ENCODE assay signal across 8 mouse cellular contexts in genomic region chr5:81023923-81024715, GRCm38 (mm10). TPM values are rescaled to one million over a fixed set of nuclear protein-coding genes. Genes with fewer than 3 reads are reported as not detected.
DNase-seq lines count a peak whose midpoint lies in the region; ATAC-seq and TF ChIP-seq lines count a peak whose summit lies in the region.

No protein-coding gene starts in this region.

- no peak for TF ChIP-seq CTCF in liver, postnatal 0 days (IDR thresholded peaks at IDR 0.05; ENCODE audit: low read depth)

- no peak overlapping the region for H3K9ac ChIP-seq in liver, embryonic 11.5 days (ENCODE audit: low read depth, low read length)
- H3K9ac ChIP-seq in liver, postnatal 0 days (replicated peaks): no peak overlapping the region
- H3K9ac ChIP-seq in heart, embryonic 11.5 days (ENCODE audit: low read depth, low read length): 0 out of 2 replicates have a peak overlapping the region, but pooled peaks have one; percentile 3
- H3K9ac ChIP-seq in limb, embryonic 14.5 days (ENCODE audit: low read depth, low read length, severe bottlenecking): no peak overlapping the region
- peak overlapping the region; percentile 8; the same call in 1 of the 2 replicates for H3K9ac ChIP-seq in neural tube, embryonic 14.5 days (replicated peaks; ENCODE audit: low read depth, low read length)

- DNase-seq in liver, embryonic 11.5 days (ENCODE audit: low spot score): no peak
- no peak for DNase-seq in liver, postnatal 0 days
- DNase-seq in limb, embryonic 14.5 days (ENCODE audit: low spot score): peak; percentile 47
- DNase-seq in ovary, postnatal 36 days (ENCODE audit: low spot score): no peak
- DNase-seq in thymus, postnatal 25 days: no peak
- DNase-seq in kidney, postnatal 25 days: no peak

- H3K4me1 ChIP-seq in liver, embryonic 11.5 days (replicated peaks; ENCODE audit: control insufficient read depth, insufficient read depth, low read length): no peaks in the 10 kb centered on the region
- H3K4me1 ChIP-seq in liver, postnatal 0 days (ENCODE audit: insufficient read depth): no peaks in the 10 kb centered on the region; the same call in none of the 2 replicates
- peaks cover 12% of the 10 kb centered on the region for H3K4me1 ChIP-seq in heart, embryonic 11.5 days (ENCODE audit: control insufficient read depth, insufficient read depth, low read length)
- H3K4me1 ChIP-seq in limb, embryonic 14.5 days (ENCODE audit: control insufficient read depth, insufficient read depth, low read length): peaks cover 13% of the 10 kb centered on the region; the same call in 1 of the 2 replicates
- peaks cover 13% of the 10 kb centered on the region for H3K4me1 ChIP-seq in neural tube, embryonic 14.5 days (ENCODE audit: control insufficient read depth, insufficient read depth, low read length)

- peak overlapping the region; percentile 18; the same call in 1 of the 2 replicates for H3K4me2 ChIP-seq in liver, embryonic 11.5 days
- H3K4me2 ChIP-seq in liver, postnatal 0 days (ENCODE audit: low read depth, low read length): no peak overlapping the region
- H3K4me2 ChIP-seq in heart, embryonic 11.5 days: peak overlapping the region; percentile 52
- H3K4me2 ChIP-seq in limb, embryonic 14.5 days (replicated peaks; ENCODE audit: low read depth, low read length, severe bottlenecking): peak overlapping the region; percentile 32
- peak overlapping the region; percentile 80 for H3K4me2 ChIP-seq in neural tube, embryonic 14.5 days (ENCODE audit: low read depth, low read length)

- no peak for TF ChIP-seq POLR2A in limb, embryonic 14.5 days (IDR thresholded peaks at IDR 0.05; ENCODE audit: borderline replicate concordance, extremely low read depth, insufficient read depth, insufficient read length)

- no peaks in the 10 kb centered on the region for H3K9me3 ChIP-seq in liver, embryonic 11.5 days (ENCODE audit: control insufficient read depth, low read length)
- H3K9me3 ChIP-seq in liver, postnatal 0 days (ENCODE audit: low read length): no peaks in the 10 kb centered on the region
- H3K9me3 ChIP-seq in heart, embryonic 11.5 days (replicated peaks; ENCODE audit: control insufficient read depth, low read length): no peaks in the 10 kb centered on the region
- H3K9me3 ChIP-seq in limb, embryonic 14.5 days (ENCODE audit: control insufficient read depth, low read length): no peaks in the 10 kb centered on the region
- no peaks in the 10 kb centered on the region for H3K9me3 ChIP-seq in neural tube, embryonic 14.5 days (ENCODE audit: control insufficient read depth, low read length)

- no peak for TF ChIP-seq EP300 in liver, postnatal 0 days (IDR thresholded peaks at IDR 0.05; ENCODE audit: low read depth)

- no peak for ATAC-seq in liver, embryonic 11.5 days (replicated peaks; ENCODE audit: low FRiP score)
- no peak for ATAC-seq in liver, postnatal 0 days
- no peak for ATAC-seq in heart, embryonic 11.5 days (replicated peaks; ENCODE audit: insufficient number of reproducible peaks, low FRiP score, low TSS enrichment)
- no peak for ATAC-seq in limb, embryonic 14.5 days (ENCODE audit: low FRiP score, low read depth)
- ATAC-seq in neural tube, embryonic 14.5 days (ENCODE audit: low read depth): no peak

- H3K27ac ChIP-seq in liver, embryonic 11.5 days (ENCODE audit: low read depth, low read length): no peak overlapping the region
- no peak overlapping the region for H3K27ac ChIP-seq in liver, postnatal 0 days (ENCODE audit: low read depth)
- no peak overlapping the region for H3K27ac ChIP-seq in heart, embryonic 11.5 days (ENCODE audit: low read depth, low read length)
- no peak overlapping the region for H3K27ac ChIP-seq in limb, embryonic 14.5 days (replicated peaks; ENCODE audit: low read depth, low read length)
- H3K27ac ChIP-seq in neural tube, embryonic 14.5 days (ENCODE audit: low read depth, low read length): no peak overlapping the region

- H3K27me3 ChIP-seq in liver, embryonic 11.5 days (replicated peaks; ENCODE audit: control insufficient read depth, insufficient read depth, low read length): peaks cover 44% of the 10 kb centered on the region
- H3K27me3 ChIP-seq in liver, postnatal 0 days (ENCODE audit: insufficient read depth, low read length): peaks cover 53% of the 10 kb centered on the region
- peaks cover 5% of the 10 kb centered on the region; the same call in 1 of the 2 replicates for H3K27me3 ChIP-seq in heart, embryonic 11.5 days (ENCODE audit: control insufficient read depth, insufficient read depth, low read length)
- H3K27me3 ChIP-seq in limb, embryonic 14.5 days (ENCODE audit: control insufficient read depth, insufficient read depth, low read length): no peaks in the 10 kb centered on the region
- H3K27me3 ChIP-seq in neural tube, embryonic 14.5 days (ENCODE audit: control insufficient read depth, insufficient read depth, low read length): no peaks in the 10 kb centered on the region

- H3K36me3 ChIP-seq in liver, embryonic 11.5 days (ENCODE audit: control insufficient read depth, insufficient read depth, low read length): no peaks in the 10 kb centered on the region
- H3K36me3 ChIP-seq in liver, postnatal 0 days (replicated peaks; ENCODE audit: insufficient read depth, low read length): no peaks in the 10 kb centered on the region
- H3K36me3 ChIP-seq in heart, embryonic 11.5 days (ENCODE audit: control insufficient read depth, insufficient read depth, low read length): no peaks in the 10 kb centered on the region
- no peaks in the 10 kb centered on the region for H3K36me3 ChIP-seq in limb, embryonic 14.5 days (ENCODE audit: control insufficient read depth, insufficient read depth, low read length)
- no peaks in the 10 kb centered on the region for H3K36me3 ChIP-seq in neural tube, embryonic 14.5 days (ENCODE audit: control insufficient read depth, insufficient read depth, low read length)

- WGBS in liver, embryonic 11.5 days: 53% methylated on average over 17 of the region's 17 CpGs
- 57% methylated on average over 17 of the region's 17 CpGs for WGBS in liver, postnatal 0 days (ENCODE audit: insufficient replicate concordance)
- 26% methylated on average over 17 of the region's 17 CpGs for WGBS in heart, embryonic 11.5 days (ENCODE audit: insufficient replicate concordance)
- WGBS in limb, embryonic 14.5 days: 32% methylated on average over 17 of the region's 17 CpGs
- WGBS in neural tube, embryonic 14.5 days: 35% methylated on average over 17 of the region's 17 CpGs

- H3K4me3 ChIP-seq in liver, embryonic 11.5 days (ENCODE audit: low read depth, low read length): no peak overlapping the region
- no peak overlapping the region for H3K4me3 ChIP-seq in liver, postnatal 0 days (ENCODE audit: low read depth, low read length)
- H3K4me3 ChIP-seq in heart, embryonic 11.5 days (ENCODE audit: low read depth, low read length): no peak overlapping the region
- peak overlapping the region; percentile 14 for H3K4me3 ChIP-seq in limb, embryonic 14.5 days (replicated peaks; ENCODE audit: low read length)
- H3K4me3 ChIP-seq in neural tube, embryonic 14.5 days (ENCODE audit: low read depth, low read length): peak overlapping the region; percentile 77

RNA-seq across cellular contexts. Expression of gene Adgrl3, which starts 4.2 kb away (rescaled TPM):
- 7.4 and 9.1 TPM in 2 replicates for polyA plus RNA-seq in liver, embryonic 11.5 days (2014; fragmentation: Nextera tagmentation; extraction: Ambion mirVana)
- polyA plus RNA-seq in liver, postnatal 0 days (2015; fragmentation: Nextera tagmentation; extraction: Ambion mirVana): 0.73 and 1.1 TPM in 2 replicates
- 9.5 and 9.9 TPM in 2 replicates for polyA plus RNA-seq in heart, embryonic 11.5 days (2014; fragmentation: Nextera tagmentation; extraction: Ambion mirVana)
- polyA plus RNA-seq in limb, embryonic 14.5 days (2012; rRNA removed): 37.6 and 53.3 TPM in 2 replicates
- 41.1 and 55.3 TPM in 2 replicates for polyA plus RNA-seq in limb, embryonic 14.5 days (2014; fragmentation: Nextera tagmentation; extraction: Ambion mirVana)
- 86.0 and 98.7 TPM in 2 replicates for polyA plus RNA-seq in neural tube, embryonic 14.5 days (2014; fragmentation: Nextera tagmentation; extraction: Ambion mirVana)

Comparison
In these comparisons a context has a peak if more than half of its experiments do, and no peak if none do; other contexts are left out.
1. H3K4me3 ChIP-seq: peak in limb, embryonic 14.5 days (single experiment) and neural tube, embryonic 14.5 days (single experiment); none in liver, embryonic 11.5 days (single experiment), liver, postnatal 0 days (single experiment) and heart, embryonic 11.5 days (single experiment).
2. H3K9ac ChIP-seq: peak in heart, embryonic 11.5 days (single experiment) and neural tube, embryonic 14.5 days (single experiment); none in liver, embryonic 11.5 days (single experiment), liver, postnatal 0 days (single experiment) and limb, embryonic 14.5 days (single experiment).